Mouse (Mus musculus): ENCODE measurements around the gene Lrp10.

Lrp10 gene

GRCm38 (mm10) chr14:54477172-54477909, 13.4 kb downstream of the Lrp10 start:
- Histone ChIP-seq H3K36me3 (ENCODE audit: control insufficient read depth, insufficient read depth, low read length, poor library complexity, severe bottlenecking) (no peaks in the 10 kb centered on the region), H3K27me3 (ENCODE audit: control insufficient read depth, insufficient read depth, low read length, poor library complexity, severe bottlenecking) (no peaks in the 10 kb centered on the region)
- peak; percentile 70 for DNase-seq (ENCODE audit: low read depth, low spot score)

- Histone ChIP-seq H3K27me3 (ENCODE audit: control insufficient read depth, insufficient read depth, low read length, poor library complexity, severe bottlenecking) (no peaks in the 10 kb centered on the region), H3K36me3 (ENCODE audit: control insufficient read depth, insufficient read depth, low read length, poor library complexity, severe bottlenecking) (no peaks in the 10 kb centered on the region)
- DNase-seq (ENCODE audit: low read depth, low spot score): peak; percentile 69
Measured at GRCm38 (mm10) chr14:54479451-54479920, 15.5 kb downstream of the Lrp10 start.

- peak; percentile 57 for DNase-seq (ENCODE audit: low read depth, low spot score)
- Histone ChIP-seq H3K27me3 (ENCODE audit: control insufficient read depth, insufficient read depth, low read length, poor library complexity, severe bottlenecking) (no peaks in the 10 kb centered on the region), H3K36me3 (ENCODE audit: control insufficient read depth, insufficient read depth, low read length, poor library complexity, severe bottlenecking) (no peaks in the 10 kb centered on the region)
Measured at GRCm38 (mm10) chr14:54480673-54481072, 16.7 kb downstream of the Lrp10 start.

DNA sequence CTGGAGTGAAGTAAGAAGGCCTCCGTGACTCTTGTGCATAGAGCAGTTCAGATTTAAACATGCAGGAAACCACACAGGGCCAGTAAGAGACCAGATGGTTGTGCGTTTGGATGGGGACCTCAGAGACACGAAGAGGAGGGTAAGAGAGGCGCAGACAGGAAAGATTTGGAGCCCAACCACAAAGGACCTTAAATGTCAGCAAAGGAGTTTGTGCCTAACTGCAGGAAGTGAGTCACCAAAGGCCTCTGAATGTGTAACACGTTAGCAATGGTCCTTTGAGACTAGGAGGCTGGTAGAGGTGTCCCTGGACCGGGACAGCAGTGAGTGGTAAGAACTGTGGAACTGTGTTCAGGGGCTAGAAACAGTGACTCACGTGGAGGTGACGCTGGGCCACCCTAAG, 17.5 kb downstream of the Lrp10 start:
- H3K36me3 ChIP-seq (ENCODE audit: control insufficient read depth, insufficient read depth, low read length, poor library complexity, severe bottlenecking): no peaks in the 10 kb centered on the region
- peak; percentile 29 for DNase-seq (ENCODE audit: low read depth, low spot score)
- H3K27me3 ChIP-seq (ENCODE audit: control insufficient read depth, insufficient read depth, low read length, poor library complexity, severe bottlenecking): no peaks in the 10 kb centered on the region

DNA sequence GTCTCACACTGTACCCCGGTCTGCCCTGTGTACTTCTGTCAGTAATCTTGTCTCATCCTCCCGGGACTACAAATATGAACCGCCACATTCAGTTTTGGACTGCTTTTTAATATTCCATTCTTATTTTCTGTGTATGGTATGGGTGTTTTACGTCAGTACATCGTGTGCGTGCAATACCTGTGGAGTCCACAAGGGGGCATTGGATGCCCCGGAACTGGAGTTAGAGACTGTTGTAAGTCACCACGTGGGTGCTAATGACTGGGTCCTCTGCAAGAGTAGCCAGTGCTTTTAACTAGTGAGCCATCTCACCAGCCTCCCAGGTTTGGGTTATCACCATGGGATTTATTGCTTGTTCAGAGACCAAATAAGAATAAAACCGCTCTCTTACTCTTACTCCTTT, 18.6 kb downstream of the Lrp10 start:
- H3K36me3 ChIP-seq (ENCODE audit: control insufficient read depth, insufficient read depth, low read length, poor library complexity, severe bottlenecking): no peaks in the 10 kb centered on the region
- no peaks in the 10 kb centered on the region for H3K27me3 ChIP-seq (ENCODE audit: control insufficient read depth, insufficient read depth, low read length, poor library complexity, severe bottlenecking)
- DNase-seq (ENCODE audit: low read depth, low spot score): peak; percentile 83

- Histone ChIP-seq H3K36me3 (ENCODE audit: control insufficient read depth, insufficient read depth, low read length, poor library complexity, severe bottlenecking) (no peaks in the 10 kb centered on the region), H3K27me3 (ENCODE audit: control insufficient read depth, insufficient read depth, low read length, poor library complexity, severe bottlenecking) (no peaks in the 10 kb centered on the region)
- DNase-seq (ENCODE audit: low read depth, low spot score): no peak
Measured at GRCm38 (mm10) chr14:54485899-54486298, 22.0 kb downstream of the Lrp10 start.

GRCm38 (mm10) chr14:54487732-54488131, 23.8 kb downstream of the Lrp10 start:
- no peak for DNase-seq (ENCODE audit: low read depth, low spot score)
- Histone ChIP-seq H3K27me3 (ENCODE audit: control insufficient read depth, insufficient read depth, low read length, poor library complexity, severe bottlenecking) (no peaks in the 10 kb centered on the region), H3K36me3 (ENCODE audit: control insufficient read depth, insufficient read depth, low read length, poor library complexity, severe bottlenecking) (no peaks in the 10 kb centered on the region)

DNA sequence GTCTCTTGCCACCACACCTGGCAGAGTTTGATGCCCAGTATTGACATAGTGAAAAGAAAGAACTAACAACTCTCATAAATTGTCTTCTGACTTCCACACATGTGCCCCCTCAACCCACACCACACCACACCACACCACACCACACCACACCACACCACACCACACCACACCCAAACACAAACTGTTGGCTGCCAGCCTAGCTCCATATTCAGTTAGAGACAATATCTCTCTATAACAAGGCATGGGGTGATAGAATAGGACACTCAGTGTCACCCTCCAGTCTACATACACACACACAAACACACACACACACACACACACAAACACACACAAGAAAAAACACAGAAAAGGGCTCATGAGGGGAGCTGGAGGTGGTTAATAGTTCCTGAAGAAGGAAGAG, 24.4 kb downstream of the Lrp10 start:
- no peak for DNase-seq (ENCODE audit: low read depth, low spot score)
- Histone ChIP-seq H3K27me3 (ENCODE audit: control insufficient read depth, insufficient read depth, low read length, poor library complexity, severe bottlenecking) (no peaks in the 10 kb centered on the region), H3K36me3 (ENCODE audit: control insufficient read depth, insufficient read depth, low read length, poor library complexity, severe bottlenecking) (no peaks in the 10 kb centered on the region)

DNA sequence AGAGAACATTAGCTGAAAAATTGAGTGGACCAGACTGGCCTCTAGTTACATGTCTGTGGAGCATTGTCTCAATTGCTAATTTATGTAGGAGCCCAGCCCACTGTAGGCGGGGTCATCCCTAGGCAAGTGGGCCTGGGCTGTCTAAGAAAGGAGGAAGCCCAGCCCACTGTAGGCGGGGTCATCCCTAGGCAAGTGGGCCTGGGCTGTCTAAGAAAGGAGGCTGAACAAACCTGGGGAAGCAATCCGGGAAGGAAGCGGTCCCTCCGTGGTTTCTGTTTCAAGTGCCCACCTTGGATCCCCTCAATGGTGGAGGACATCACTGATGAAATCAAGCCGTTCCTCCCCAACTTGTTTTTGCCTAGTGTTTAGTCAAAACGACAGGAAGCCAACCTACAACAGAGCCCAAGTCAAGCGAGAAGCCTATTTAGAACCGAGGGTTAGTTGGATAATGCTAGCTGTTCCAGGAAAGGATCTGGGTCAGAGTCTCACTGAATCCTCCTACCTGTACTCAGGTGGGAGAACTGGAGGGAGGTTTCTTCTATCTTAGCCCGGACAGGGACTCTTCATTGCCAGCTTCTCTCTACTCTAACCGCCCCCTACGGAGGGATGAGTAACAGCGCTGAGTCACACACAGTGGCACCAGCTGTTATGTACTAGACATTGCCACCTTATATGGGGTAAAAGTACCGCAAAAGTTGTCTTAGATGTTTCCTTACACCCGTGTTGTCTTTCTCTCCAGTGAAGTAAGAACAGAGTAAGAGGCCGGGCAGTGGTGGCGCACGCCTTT, 28.6 kb downstream of the Lrp10 start:
- H3K36me3 ChIP-seq (ENCODE audit: control insufficient read depth, insufficient read depth, low read length, poor library complexity, severe bottlenecking): no peaks in the 10 kb centered on the region
- no peaks in the 10 kb centered on the region for H3K27me3 ChIP-seq (ENCODE audit: control insufficient read depth, insufficient read depth, low read length, poor library complexity, severe bottlenecking)
- DNase-seq (ENCODE audit: low read depth, low spot score): peak; percentile 45

GRCm38 (mm10) chr14:54493236-54493635, 29.3 kb downstream of the Lrp10 start:
- Histone ChIP-seq H3K36me3 (ENCODE audit: control insufficient read depth, insufficient read depth, low read length, poor library complexity, severe bottlenecking) (no peaks in the 10 kb centered on the region), H3K27me3 (ENCODE audit: control insufficient read depth, insufficient read depth, low read length, poor library complexity, severe bottlenecking) (no peaks in the 10 kb centered on the region)
- peak; percentile 62 for DNase-seq (ENCODE audit: low read depth, low spot score)

DNA sequence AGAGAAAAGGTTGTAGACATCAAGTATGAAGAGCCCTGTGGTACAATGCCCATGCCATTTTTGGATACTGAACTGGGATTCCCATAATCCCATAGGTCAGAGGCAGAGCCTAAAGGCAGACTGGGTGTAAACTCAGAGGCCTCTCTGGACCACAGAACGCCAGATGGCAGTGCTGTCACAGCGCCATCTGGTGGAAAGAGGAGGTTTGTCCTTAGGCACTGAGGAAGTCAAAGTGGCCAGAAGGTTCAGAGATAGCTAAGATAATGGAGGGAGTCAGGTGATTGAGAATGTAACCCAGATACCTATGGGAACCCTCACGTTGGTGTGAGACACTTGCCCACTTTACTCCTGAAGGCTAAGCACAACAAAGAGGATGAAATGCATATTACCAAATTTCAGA, 30.3 kb downstream of the Lrp10 start:
- H3K27me3 ChIP-seq (ENCODE audit: control insufficient read depth, insufficient read depth, low read length, poor library complexity, severe bottlenecking): no peaks in the 10 kb centered on the region
- peak; percentile 90 for DNase-seq (ENCODE audit: low read depth, low spot score)
- H3K36me3 ChIP-seq (ENCODE audit: control insufficient read depth, insufficient read depth, low read length, poor library complexity, severe bottlenecking): no peaks in the 10 kb centered on the region

- no peaks in the 10 kb centered on the region for H3K36me3 ChIP-seq (ENCODE audit: control insufficient read depth, insufficient read depth, low read length, poor library complexity, severe bottlenecking)
- no peak for DNase-seq (ENCODE audit: low read depth, low spot score)
- no peaks in the 10 kb centered on the region for H3K27me3 ChIP-seq (ENCODE audit: control insufficient read depth, insufficient read depth, low read length, poor library complexity, severe bottlenecking)
Measured at GRCm38 (mm10) chr14:54496706-54497105, 32.8 kb downstream of the Lrp10 start.

- H3K27me3 ChIP-seq (ENCODE audit: control insufficient read depth, insufficient read depth, low read length, poor library complexity, severe bottlenecking): no peaks in the 10 kb centered on the region
- no peak for DNase-seq (ENCODE audit: low read depth, low spot score)
- no peaks in the 10 kb centered on the region for H3K36me3 ChIP-seq (ENCODE audit: control insufficient read depth, insufficient read depth, low read length, poor library complexity, severe bottlenecking)
Measured at GRCm38 (mm10) chr14:54499330-54499729, 35.4 kb downstream of the Lrp10 start.

- no peaks in the 10 kb centered on the region for H3K36me3 ChIP-seq (ENCODE audit: control insufficient read depth, insufficient read depth, low read length, poor library complexity, severe bottlenecking)
- no peak for DNase-seq (ENCODE audit: low read depth, low spot score)
- no peaks in the 10 kb centered on the region for H3K27me3 ChIP-seq (ENCODE audit: control insufficient read depth, insufficient read depth, low read length, poor library complexity, severe bottlenecking)
Measured at GRCm38 (mm10) chr14:54501365-54501764, 37.4 kb downstream of the Lrp10 start.

GRCm38 (mm10) chr14:54503092-54503491, 39.2 kb downstream of the Lrp10 start:
- H3K27me3 ChIP-seq (ENCODE audit: control insufficient read depth, insufficient read depth, low read length, poor library complexity, severe bottlenecking): no peaks in the 10 kb centered on the region

More at GRCm38 (mm10) chr14:54503092-54503491, 39.2 kb downstream of the Lrp10 start:
- peaks cover 9% of the 10 kb centered on the region for H3K36me3 ChIP-seq (ENCODE audit: control insufficient read depth, insufficient read depth, low read length, poor library complexity, severe bottlenecking)
- DNase-seq (ENCODE audit: low read depth, low spot score): no peak

Data from splenic B cell, adult 2 months (primary cell).